Mouse (Mus musculus) bone marrow, adult 2 months (tissue): Measurements from ENCODE around the gene Sorbs2. TPM values are rescaled to one million over a fixed set of nuclear protein-coding genes. Genes with fewer than 3 reads are reported as not detected.
A peak's percentile ranks its signal among the peaks of the same experiment; 100 is the strongest.

Experiments
- H3K27ac ChIP-seq: fragments of 200-500 bp; 2 replicates; pipeline ENCODE4 v1.5.1; 2012; ENCODE audit warnings: low read depth, mild to moderate bottlenecking, control low read depth, inconsistent platforms, low read length; ENCODE audit not compliant: control insufficient read depth, poor library complexity, insufficient read depth
- H3K4me1 ChIP-seq: fragments of 200-500 bp; 2 replicates; pipeline ENCODE4 v1.6.1; 2011; ENCODE audit warnings: low read length; ENCODE audit not compliant: control insufficient read depth, insufficient read depth
- H3K4me3 ChIP-seq: fragments of 200-500 bp; replicated peaks from 2 replicates; pipeline ENCODE3; 2011; ENCODE audit warnings: mild to moderate bottlenecking, low read depth, low read length, control low read depth; ENCODE audit not compliant: control insufficient read depth
- CTCF ChIP-seq: fragments of 200-500 bp; IDR thresholded peaks from 2 replicates; pipeline ENCODE4 v1.5.1; 2011; ENCODE audit warnings: low read length, control low read depth; ENCODE audit not compliant: control insufficient read depth, insufficient read depth
- POLR2A ChIP-seq: fragments of 200-500 bp; IDR thresholded peaks from 2 replicates; pipeline ENCODE4 v1.6.1; 2011; ENCODE audit warnings: low read depth, mild to moderate bottlenecking, control low read depth, low read length, borderline replicate concordance; ENCODE audit not compliant: control insufficient read depth
- WGBS: fragments of 180-500 bp; shearing (Covaris S2); methylation state at CpG from one replicate; pipeline ENCODE4 v1.1.7; 2018; 5-methylcytosine and 5-hydroxymethylcytosine counted together
- polyA plus RNA-seq: library from polyadenylated mRNA; stranded (reverse); fragments of >200 nt; gene quantifications from 2 replicates; pipeline ENCODE4 v1.2.4, GENCODE M21; 2011; ENCODE audit warnings: low replicate concordance; ENCODE audit not compliant: missing spikeins, insufficient read depth, insufficient read length

Gene Sorbs2
- polyA plus RNA-seq, 1 experiment: 6.5 TPM

DNA sequence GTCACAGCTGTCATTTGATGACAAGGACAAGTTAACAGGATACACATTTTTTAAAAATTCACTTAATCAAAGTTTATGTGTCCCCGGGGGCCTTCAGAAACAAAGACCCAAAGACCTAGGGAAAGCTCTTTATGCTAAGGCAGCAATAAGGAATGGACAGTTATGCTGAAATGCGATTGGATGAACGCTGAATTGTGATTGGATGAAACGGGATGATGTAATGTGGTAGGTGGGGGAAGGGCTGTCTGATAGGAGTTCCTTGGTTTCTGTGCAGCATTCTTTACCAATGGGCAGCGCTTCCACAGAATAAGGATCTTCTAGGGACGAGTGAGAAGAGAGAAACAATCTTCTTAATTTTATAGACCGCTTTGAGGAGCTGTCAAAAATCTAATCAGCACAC lies 108.0 kb downstream of the Sorbs2 start:
- WGBS: 47% methylated on average over 7 of the region's 7 CpGs
- TF ChIP-seq CTCF (no peak), POLR2A (no peak)
- Histone ChIP-seq H3K27ac (no peak overlapping the region), H3K4me3 (no peak overlapping the region), H3K4me1 (no peaks in the 10 kb centered on the region)

GRCm38 (mm10) chr8:45621576-45622178 lies 114.1 kb downstream of the Sorbs2 start:
- H3K4me3 ChIP-seq: no peak overlapping the region
- no peak overlapping the region for H3K27ac ChIP-seq
- no peak for TF ChIP-seq CTCF
- TF ChIP-seq POLR2A: no peak
- 86% methylated on average over 15 of the region's 15 CpGs for WGBS
- H3K4me1 ChIP-seq: no peaks in the 10 kb centered on the region

GRCm38 (mm10) chr8:45626406-45626805 lies 118.8 kb downstream of the Sorbs2 start:
- no peak overlapping the region for H3K27ac ChIP-seq
- no peak overlapping the region for H3K4me3 ChIP-seq
- WGBS: 59% methylated on average over 5 of the region's 5 CpGs
- no peaks in the 10 kb centered on the region for H3K4me1 ChIP-seq
- no peak for TF ChIP-seq CTCF
- TF ChIP-seq POLR2A: no peak

DNA sequence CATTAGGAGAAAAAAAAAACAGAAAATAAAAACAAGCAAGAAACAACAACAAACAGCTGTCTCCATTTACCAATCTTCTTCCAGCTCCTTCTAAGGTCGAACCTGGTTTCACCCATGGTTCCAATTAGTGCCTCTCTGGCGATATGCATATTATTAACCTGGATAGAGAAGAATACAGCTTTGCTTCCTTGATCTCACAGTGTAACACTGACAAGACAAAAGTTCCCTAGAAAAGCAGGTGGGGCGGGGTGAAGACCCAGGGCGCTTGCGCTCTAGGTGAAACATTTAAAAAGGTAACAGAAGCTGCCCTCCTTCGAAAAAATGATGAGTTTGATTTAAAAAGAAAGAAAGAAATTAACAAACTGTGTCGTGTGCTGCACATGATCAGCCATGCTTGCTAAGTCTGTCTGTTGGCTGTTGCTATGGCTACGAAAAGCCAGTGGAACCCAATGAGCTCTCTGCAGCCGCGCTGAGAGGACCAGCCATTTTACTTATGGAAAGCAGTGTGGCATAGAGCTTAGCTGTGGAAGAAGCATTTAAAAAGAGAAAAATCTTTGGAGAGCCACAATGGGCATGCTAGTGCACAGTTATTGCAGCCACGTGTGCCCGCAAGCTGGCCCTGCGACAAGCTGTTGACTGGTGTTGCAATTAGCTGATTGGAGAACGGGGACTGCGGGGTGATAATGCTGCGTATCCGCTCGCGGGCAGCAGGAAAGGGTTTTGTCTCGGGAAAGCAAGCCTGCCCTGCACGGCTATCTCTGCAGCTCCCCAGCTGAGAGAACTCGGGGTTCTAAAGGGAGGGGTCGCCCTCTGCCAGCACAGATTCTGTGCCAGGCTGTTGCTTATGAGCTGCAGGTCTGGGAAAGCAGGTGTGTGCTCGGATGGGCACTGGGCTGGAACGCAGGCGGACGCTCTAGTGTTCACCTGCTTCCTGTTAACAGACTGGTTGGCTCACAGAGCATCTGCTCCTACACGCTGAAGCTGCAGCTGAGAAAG lies 120.0 kb downstream of the Sorbs2 start:
- WGBS: 4% methylated on average over 28 of the region's 28 CpGs
- TF ChIP-seq CTCF (no peak), POLR2A (no peak)
- H3K27ac ChIP-seq: no peak overlapping the region
- H3K4me1 ChIP-seq: no peaks in the 10 kb centered on the region
- peak overlapping the region; percentile 45 for H3K4me3 ChIP-seq

DNA sequence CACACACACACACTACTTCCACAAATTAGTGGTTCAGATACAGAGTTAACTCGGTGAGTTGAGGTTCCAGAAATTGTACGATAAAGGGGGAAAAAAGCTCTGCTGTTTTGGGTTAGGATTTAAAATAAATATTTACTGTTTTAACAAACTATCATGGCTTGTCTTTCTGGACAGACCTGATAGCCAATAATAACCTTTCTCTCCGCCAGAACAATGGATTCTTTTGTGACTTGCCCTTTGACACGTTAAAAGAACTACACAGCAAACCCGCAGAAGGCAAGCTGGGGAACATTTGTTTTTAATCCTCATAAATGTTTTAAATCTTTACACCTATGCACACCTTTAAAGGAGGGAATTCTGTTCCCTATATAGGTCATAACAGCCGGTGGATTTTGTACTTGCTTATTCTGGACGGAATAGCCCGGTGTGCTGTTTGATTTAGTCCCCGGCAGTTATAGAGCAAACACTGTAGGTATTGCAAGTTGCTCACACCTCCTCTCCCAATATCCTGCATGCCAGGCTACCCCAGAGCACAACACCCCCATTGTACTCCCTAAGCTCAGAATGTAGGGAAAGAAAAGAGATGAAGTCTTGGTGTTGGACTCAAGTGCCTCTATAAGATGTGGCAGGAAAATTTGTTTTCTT lies 121.0 kb downstream of the Sorbs2 start:
- no peak for TF ChIP-seq POLR2A
- no peak for TF ChIP-seq CTCF
- WGBS: 53% methylated on average over 9 of the region's 9 CpGs
- no peak overlapping the region for H3K27ac ChIP-seq
- no peaks in the 10 kb centered on the region for H3K4me1 ChIP-seq
- H3K4me3 ChIP-seq: no peak overlapping the region

- Histone ChIP-seq H3K27ac (no peak overlapping the region), H3K4me3 (no peak overlapping the region), H3K4me1 (no peaks in the 10 kb centered on the region)
- 80% methylated on average over 8 of the region's 8 CpGs for WGBS
- TF ChIP-seq POLR2A (no peak), CTCF (no peak)
Observed at GRCm38 (mm10) chr8:45629066-45629430, 121.5 kb downstream of the Sorbs2 start.

GRCm38 (mm10) chr8:45631023-45631422 lies 123.4 kb downstream of the Sorbs2 start:
- H3K27ac ChIP-seq: no peak overlapping the region
- no peak for TF ChIP-seq CTCF
- no peak for TF ChIP-seq POLR2A
- no peaks in the 10 kb centered on the region for H3K4me1 ChIP-seq
- H3K4me3 ChIP-seq: no peak overlapping the region
- 68% methylated on average over 7 of the region's 8 CpGs for WGBS

DNA sequence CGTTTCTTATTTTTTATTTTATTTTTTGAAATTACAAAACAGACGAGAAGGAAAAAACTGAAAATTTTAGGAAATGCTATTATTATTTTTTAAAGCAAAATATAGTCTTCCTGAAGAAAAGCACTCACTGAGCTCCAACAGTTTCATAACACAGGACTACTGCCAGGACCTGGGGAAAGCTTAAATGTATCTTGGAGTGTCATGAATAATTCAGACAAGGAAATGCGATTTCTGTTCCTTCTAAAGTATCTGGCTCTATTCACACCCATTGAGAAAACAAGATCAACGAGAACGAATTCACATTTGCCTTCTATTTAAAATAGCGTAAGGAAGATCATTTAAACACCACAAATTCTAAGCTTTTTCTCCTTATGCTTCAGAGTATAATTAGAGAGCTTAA lies 127.6 kb downstream of the Sorbs2 start:
- Histone ChIP-seq H3K4me1 (no peaks in the 10 kb centered on the region), H3K27ac (no peak overlapping the region), H3K4me3 (no peak overlapping the region)
- TF ChIP-seq CTCF: no peak
- no peak for TF ChIP-seq POLR2A
- WGBS: 77% methylated on average over 6 of the region's 6 CpGs

GRCm38 (mm10) chr8:45637745-45638144 lies 130.2 kb downstream of the Sorbs2 start:
- H3K4me1 ChIP-seq: no peaks in the 10 kb centered on the region
- no peak overlapping the region for H3K27ac ChIP-seq
- no peak overlapping the region for H3K4me3 ChIP-seq
- WGBS: 59% methylated on average over 1 of the region's 1 CpGs
- TF ChIP-seq CTCF (no peak), POLR2A (no peak)
